Mouse (Mus musculus) embryonic fibroblast, embryonic 13.5 days (primary cell): ENCODE measurements around the gene Vps51.

Experiments used
- CTCF ChIP-seq: IDR thresholded peaks from 2 replicates; pipeline ENCODE4 v1.5.1; 2011; ENCODE audit warnings: mild to moderate bottlenecking, control low read depth, low read length, moderate library complexity, borderline replicate concordance; ENCODE audit not compliant: insufficient read depth
- POLR2A ChIP-seq: IDR thresholded peaks from 2 replicates; pipeline ENCODE4 v1.6.1; 2011; ENCODE audit warnings: low read depth, mild to moderate bottlenecking, control low read depth, low read length, moderate library complexity

DNA sequence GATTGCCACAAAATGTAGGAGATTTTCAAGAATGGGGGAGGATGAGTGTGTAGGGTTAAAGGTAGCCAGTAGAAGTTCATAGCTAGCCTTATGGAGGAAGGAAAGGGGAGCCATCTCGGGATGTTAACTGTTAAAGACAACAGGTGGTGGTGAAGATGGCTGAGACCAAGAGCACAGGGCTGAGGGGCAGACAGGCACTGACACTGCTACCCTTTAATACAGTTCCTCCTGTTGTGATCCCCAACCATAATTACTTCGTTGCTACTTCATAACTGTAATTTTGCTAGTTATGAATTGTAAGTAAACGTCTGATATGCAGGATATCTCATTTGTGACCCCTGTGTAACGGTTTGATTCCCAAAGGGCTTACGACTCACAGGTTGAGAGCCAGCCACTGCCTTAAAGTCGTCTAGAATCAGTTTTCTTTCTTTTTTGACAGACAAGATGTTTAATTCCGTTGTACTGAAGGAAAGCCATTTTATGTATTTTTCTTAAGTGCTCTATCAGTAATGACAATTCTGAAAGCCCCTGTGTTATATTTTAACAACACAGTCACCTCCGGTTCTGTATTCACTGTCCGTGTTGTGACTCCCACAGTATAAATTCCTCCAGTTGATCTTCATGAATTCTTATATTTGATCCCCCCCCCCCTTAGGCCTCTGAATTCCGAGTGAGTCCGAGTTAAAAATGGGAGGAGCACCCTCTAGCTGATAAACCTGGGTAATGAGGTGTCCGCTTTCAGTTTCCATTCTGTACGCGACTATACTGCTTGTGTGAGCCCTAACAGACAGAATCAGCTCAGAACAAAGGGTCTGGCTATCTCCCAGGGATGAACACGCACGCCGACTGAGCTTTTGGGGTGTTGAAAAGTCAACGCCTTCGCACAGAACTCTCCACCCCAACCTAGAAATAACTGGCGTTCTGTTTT is 31.4 kb downstream of the Vps51 start:
- TF ChIP-seq CTCF: no peak
- TF ChIP-seq POLR2A: peak; percentile 64
